Mouse (Mus musculus): ENCODE measurements around the gene Rnaseh2c.

Gene Rnaseh2c

DNA sequence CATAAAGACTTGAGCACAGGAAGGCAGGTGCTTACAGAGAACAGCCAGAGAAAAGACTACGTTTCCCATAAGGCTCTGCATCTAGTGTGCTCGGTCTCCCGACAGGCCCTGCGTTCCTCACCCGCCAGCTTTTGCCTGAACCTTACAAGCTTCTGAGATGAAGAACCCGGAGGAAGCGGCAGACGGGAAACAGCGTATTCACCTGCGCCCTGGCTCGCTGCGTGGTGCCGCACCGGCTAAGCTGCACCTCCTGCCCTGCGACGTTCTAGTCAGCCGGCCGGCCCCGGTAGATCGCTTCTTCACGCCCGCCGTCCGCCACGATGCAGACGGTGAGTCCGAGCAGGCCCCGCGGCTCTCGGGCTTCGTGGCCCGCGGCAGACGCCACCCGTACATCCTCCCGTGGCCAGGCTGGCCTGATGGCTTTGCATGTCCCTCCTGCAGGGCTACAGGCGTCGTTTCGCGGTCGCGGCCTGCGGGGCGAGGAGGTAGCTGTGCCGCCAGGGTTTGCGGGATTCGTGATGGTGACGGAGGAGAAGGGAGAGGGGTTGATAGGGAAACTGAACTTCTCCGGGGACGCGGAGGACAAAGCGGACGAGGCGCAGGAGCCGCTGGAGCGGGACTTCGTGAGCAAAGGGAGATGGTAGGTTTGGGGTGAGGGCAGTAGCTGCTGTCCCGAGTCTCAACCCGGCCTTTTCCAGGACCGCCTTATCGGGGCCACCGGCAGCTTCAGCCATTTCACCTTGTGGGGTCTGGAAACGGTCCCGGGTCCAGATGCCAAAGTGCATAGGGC, at the start of gene Rnaseh2c:
Rnaseh2c (plus strand) TSS at position 122 of the 790 bp plus-strand sequence.
- DNase-seq (ENCODE audit: low spot score in 2 of 2) = peak; percentile 65 to 77

DNA sequence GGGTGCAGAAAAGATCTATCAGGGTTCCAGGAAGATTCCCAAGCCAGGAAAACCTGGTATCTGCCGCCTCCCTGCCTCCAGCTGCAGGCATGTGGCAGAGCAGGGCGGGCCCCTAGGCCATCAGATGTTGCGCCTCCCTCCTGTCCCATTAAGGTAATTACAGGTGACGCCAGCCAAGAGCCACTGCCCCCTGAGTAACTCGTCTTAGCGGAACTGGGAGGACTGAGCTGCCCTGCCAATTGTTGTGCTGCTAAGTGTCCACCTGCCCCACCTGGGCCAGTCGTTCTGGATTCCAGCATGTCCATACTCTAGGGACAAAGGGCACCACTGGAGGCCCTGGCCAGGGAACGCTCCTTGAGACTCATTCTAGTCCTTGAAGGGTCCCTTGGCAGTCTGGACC, 47.9 kb upstream of the Rnaseh2c start:
- no peak for DNase-seq (ENCODE audit: low spot score in 2 of 2)

DNA sequence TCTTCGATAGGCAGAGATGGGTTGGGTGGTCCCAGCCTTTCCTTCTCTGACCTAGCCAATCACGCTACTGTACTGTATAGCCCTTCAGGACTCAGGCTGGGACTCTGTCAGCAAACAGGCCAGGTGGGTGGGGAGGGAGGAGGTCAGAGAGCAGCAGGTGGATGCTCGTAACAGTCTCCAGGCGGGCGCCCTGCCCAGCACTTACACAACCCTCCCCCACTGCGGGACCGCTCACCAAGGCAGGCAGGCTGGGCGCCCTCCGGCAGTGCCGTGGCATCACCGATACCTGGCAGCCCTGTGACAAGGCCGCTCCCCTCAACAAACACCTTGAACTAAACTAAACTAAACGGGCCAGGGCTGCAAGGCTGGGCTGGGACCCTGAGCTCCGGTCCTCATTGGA, 47.5 kb upstream of the Rnaseh2c start:
- DNase-seq (ENCODE audit: low spot score in 2 of 2) = no peak

DNA sequence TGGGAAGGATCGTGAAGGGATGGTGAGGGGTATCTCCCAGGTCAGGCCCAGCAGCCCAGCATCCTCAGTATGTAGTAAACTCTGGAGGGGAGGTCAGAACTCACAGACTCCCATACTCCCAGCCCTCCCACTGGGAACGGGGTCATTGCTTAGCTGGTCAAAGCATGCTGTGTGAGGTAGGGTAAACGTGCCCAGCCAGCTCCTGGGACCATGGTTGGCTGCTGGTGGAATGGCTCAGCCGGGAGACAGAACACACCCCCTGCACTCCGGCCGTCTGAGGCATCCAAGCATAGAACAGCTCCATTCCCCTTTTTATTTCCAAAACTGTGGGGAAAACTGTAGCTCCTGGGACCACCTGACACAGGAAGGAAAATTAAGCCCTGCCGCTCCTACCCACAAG, 43.5 kb upstream of the Rnaseh2c start:
- DNase-seq (ENCODE audit: low spot score in 2 of 2) = no peak

DNA sequence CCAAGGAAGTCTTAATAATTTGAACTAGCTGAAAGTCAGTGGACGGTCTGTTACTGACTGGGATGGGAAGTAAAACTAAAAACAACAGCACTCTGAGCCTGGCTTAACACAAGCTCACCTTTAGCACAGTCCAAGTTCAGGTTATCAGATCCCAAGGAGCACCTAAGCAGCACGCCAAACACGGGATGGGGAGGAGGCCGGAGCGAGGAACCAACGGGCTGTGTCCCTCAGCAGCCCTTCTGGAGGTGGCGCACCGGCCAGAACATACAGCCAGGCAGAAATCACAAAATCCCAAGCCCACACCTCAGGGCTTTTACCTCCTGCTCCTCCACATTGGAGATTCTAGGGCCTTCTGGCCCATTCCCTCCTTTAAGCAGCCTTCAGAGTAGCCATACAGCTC, 42.9 kb upstream of the Rnaseh2c start:
- DNase-seq (ENCODE audit: low spot score in 2 of 2) = no peak

DNA sequence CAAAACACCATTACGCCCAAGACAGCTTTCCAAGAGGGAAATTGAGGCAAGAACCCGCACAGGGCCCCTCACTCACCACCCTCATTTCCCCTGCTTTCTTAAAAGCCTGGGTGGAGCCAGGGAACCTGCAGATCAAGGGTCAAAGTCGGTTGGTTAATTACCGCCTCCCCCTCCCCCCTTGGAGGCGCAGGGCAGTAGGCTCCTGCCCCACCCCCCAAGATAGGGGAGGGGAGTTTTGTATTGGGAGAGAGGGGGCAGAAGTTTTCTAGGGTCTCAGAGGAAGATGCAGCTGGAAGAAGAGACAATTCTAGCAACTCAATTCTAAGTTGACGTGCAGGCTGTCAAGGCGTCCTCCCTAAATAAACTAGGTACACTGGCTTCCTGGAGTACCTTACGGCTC, 42.4 kb upstream of the Rnaseh2c start:
- no peak for DNase-seq (ENCODE audit: low spot score in 2 of 2)

DNA sequence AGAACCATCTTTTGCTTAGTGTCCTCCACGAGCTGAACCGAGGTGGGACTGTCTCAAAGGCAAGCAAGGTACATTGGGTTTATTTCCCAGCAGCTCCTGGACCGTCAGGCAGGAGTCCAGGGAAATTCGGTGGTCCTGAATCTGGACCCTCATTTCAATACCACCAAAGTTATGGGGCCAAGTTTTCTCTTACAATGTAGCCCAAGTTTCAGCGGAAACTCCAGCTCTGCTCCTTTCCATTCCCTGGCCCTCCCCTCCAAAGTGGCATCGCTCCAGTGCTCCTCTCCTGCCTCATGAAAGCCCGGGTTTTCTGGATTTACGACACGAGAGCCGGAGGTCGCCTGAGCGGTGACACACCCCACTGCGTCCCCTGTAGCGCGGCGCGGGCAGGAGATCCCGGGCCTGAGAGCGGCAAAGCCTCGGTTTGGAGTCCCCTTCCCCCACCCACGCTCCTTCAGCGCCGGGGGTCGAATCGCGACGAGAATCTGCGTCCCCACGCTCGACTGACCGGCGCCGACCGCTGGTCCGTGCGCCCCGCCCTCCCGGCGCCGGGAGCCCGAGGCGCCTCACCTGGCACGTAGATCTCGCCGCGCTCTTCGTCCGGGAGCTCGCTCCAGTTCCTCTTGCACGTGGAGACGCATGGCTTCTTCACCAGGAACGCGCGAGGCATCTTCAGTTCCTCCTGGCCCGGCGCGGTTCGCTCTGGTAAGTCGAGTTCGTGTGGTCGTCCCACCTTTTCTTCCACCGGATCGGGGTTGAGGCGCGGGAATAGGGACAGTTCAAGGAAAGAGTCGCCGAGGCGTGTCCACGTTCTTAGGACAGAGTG, 41.8 kb upstream of the Rnaseh2c start:
- no peak for DNase-seq (ENCODE audit: low spot score in 2 of 2)

DNA sequence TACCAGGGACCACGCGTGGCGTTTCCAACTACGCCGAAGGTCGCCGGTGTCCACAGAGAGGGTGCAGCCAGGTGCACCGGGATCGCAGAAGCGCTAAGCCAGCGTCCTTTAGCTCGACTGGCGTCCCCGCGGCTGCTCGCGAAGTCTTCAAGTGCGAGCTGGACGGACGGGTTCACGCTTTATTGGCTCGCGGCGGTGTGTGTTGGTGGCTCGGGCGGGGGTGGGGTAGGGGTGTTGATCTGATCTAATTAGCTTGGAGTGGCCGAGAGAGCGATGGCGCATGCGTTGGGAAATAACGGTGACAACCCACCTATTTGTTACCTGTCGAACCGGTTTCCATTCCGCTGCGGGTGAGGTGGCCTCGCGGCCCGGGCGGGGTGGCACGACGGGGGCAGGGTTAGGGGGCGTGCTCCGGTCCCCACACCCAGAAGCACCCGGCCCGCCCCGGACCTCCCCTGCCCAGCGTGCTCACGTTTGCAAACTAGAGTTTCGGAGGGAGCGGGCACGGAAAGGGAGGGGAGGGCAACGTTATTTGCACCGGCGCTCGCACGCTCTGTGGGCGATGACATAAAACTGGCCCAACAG, 41.1 kb upstream of the Rnaseh2c start, which contains the start of gene Ovol1:
Ovol1 (minus strand) TSS at position 190 of the 585 bp plus-strand sequence.
- no peak for DNase-seq (ENCODE audit: low spot score in 2 of 2)

DNA sequence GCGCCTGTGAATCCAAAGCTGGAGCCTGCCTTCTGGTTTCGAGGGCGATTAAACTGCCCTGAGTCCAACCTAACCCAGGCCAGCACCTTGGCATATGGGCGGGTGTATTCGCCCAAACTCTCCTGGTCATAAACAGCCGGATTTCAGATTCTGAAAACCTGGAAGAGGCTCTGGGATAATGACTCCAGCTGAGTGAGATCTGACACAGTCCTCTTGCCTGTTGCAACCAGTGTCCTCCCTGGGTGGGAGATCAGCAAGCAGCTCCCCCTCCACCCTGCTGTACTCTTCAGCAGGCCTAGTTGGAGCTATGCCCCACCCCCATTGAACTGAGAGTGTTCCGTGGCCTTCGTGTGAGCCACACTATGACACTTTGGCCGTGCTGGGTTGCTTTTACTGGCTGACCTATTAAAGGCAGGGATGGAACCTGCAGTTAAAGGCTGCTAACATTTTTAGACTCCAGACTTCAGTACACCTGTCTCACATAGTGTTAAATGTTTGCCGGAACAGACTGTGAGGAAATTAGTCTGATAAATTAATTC, 40.4 kb upstream of the Rnaseh2c start:
- no peak for DNase-seq (ENCODE audit: low spot score in 2 of 2)

DNA sequence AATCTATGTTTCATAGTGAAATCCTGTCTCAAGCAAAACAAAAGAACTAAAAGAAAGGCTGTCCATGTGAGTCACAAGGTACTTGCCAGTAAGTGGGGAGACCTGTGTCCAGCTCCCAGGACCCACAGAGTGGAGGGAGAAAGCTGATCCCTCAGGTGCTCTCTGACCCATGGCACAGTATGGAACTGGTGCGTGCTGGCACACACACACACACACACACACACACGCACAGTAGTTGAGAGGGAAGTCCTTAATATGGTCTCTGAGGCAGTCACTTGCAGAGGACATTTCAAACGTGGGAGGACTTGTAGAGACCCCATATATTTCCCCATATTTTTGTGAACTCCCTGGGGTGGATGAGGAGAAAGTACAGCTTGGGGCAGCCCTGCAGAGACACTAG, 39.8 kb upstream of the Rnaseh2c start:
- no peak for DNase-seq (ENCODE audit: low spot score in 2 of 2)

DNA sequence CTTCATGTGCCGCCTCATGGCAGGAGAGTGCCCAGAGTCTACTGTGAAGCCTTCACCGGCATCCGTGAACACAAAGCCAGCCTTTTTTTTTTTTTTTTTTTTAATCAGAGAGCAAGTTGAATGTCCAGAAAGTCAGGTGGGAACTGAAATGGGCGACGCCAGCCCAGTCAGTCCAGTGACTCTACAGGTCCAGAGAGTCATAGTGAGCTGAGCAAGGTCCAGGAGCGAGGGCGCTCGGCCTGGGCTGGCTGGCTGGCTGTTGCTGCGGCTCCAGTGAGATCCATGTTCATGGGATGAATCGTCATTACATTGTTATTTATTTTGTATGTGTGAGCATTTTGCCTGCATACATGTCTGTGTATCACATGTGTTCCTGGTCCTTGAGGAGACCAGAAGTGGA, 38.9 kb upstream of the Rnaseh2c start:
- DNase-seq (ENCODE audit: low spot score in 2 of 2) = no peak

DNA sequence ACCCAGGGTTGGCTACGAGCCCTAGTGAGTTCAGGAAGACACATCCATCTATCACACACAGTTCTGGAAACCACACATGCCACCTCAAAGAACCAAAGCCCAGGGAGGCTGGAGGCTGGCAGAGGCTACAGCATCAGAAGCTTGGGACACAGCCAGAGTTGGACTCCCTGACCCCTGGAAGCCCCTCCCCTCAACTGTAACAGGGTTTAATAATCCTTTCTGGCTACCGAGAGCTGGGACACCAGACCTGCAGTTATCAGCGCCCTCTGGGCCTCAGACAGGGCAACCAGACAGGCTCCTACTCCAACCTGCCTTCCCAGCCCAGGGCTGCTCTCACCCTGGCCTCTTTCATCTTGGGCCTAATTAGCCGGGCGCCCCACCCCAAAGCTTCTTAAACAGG, 35.4 kb upstream of the Rnaseh2c start:
- DNase-seq (ENCODE audit: low spot score in 2 of 2) = no peak

DNA sequence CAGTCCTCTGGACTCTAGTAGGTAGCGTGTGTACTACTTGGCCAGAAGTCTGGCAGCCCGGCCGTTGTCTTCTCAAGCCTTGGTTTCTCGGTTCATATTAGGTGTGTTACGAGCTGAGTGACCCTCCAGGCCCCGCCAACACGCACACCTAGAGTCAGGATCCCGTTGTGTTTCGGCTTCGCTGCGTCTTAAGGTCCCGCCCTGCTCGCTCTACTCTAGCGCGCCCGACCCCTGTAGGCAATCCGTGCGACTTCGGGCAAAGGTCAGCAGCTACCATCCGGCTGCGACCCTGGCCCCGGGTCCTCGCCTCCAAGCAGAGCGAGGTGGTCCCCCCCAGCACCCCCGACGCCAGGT, 34.5 kb upstream of the Rnaseh2c start:
- no peak for DNase-seq (ENCODE audit: low spot score in 2 of 2)

DNA sequence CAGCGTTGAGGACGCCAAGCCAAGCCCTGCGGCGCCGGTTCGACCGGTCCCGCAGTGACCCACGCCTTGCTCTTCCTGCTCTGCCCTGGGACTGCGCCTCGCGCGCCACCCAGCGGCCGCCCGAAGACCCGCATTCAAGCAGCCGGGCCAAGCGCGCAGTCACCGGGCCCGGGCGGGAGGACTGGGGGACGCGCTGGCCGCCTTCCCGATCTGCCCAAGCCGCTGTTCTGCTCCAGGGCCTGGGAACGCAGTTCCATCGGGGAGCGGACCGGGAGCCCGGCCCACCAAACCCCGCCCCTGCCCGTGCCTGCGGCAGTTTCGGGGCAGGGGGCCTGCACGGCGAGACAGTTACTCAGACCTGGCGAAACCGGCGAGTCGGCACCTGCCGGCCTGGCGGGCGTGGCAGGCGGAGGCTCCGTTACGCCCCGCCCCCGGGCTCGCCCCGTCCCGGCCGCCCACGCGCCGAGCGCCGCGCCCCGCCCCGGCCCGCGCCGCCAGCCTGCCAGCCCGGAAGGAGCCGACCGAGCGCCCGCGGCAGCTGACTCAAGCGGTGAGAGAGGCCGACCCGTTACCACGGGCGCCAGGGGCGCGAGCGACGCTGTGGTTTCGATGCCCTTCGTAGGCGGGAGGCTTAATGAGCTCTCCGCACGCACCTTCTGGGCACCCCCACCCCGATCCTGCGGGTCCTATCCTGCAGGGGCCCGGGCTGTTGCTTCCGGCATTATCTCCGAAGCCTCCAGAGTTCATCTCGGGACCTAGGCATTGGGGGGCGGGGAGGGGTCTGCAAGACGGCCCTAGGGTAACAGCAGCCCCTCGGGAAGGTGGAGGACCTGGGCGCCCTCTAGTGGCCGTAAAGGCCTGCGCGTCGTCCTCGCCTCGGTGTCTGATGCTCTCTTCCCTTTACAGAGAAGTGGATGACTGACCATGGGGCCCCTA, 33.9 kb upstream of the Rnaseh2c start, which contains the start of gene Ap5b1:
Ap5b1 (plus strand) TSS at position 492 of the 936 bp plus-strand sequence.
- DNase-seq (ENCODE audit: low spot score in 2 of 2) = peak; percentile 71 to 84

DNA sequence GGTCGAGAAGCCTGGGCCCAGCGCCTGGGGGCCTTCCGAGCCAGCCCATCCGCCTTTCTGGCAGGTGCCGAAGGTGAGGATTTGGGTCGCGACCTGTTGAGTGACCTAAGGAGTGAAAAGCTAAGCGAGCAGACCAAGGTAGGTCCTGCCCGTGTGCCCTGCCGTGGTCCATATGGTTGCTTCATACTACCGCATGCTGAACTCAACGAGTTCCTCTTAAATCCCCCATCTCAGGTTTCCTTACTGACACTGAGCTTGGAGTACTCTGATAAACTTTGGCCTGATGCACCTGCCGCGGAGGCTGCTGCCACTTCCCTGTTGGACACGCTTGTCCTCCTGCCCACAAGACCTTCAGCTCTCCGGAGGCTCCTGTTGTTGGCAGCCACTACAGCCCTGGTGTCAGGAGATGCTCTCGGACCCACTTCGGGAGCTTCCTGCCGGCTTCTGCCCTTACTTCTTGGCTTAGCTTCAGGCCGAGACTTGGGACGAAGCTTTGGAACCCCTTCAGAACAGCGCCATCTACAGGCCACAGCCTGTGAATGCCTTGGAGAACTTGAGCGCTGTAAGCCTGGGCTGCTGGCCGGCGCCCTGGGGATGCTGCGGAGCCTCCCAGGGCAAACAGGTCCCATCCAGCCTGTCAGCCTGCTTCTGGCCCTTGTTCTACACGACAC, 33.1 kb upstream of the Rnaseh2c start:
- peak; percentile 48 to 67 for DNase-seq (ENCODE audit: low spot score in 2 of 2)

DNA sequence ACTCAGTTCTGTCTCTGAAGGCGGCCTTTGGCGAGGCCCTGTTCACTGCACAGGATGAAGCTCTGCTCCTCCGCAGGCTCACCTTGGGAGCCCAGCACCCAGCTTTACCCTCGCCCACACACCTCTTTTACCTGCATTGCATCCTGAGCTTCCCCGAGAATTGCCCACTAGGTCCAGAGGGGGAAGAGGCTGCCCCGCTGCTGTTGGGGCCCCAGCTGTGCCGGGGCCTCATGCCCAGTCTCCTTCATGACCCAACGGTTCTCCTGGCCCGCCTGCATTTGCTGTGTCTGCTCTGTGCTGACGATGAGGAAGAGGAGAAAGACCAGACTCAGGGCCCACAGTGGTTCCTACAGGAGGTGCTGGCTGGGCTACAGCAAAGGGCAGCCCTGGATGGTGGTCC, 32.2 kb upstream of the Rnaseh2c start:
- no peak for DNase-seq (ENCODE audit: low spot score in 2 of 2)

DNA sequence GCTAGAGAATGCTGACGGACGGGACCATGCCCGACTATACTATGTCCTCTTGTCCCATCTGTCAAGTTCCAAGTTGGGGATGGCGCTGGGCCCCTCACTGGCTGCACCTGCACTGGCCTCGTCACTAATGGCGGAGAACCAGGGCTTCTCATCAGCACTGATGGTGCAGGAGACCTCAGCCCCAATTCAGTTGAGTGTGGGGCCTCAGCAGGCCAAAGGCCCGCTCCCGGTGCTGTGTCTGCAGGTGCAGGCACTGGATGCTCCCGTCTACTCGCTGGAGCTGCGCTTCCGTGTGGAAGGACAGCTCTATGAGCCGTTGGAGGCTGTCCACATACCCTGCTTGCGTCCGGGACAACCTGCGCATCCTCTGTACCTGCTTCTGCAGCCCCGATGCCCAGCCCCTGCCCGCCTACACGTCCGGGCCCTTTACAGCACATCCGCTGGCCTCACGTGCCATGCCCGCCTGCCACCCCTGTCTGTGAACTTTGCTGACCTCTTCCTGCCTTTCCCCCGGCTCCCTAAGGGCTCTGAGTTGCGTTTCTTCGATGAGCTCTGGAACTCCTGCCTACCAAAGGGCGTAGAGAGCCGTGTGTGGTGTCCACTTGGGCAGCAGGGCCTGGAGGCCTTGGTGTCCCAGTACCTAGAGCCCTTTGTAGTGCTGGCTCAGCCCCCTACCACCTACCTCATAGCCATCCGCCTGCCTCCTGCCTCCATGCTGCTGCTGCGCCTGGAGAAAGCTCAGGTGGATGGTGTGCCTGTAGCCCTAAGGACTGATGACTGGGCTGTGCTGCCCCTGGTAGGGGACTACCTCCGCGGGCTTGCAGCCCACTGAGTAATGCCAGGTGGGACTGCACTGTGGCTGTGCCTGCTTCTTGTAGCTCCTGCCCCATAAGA, 31.1 kb upstream of the Rnaseh2c start:
- no peak for DNase-seq (ENCODE audit: low spot score in 2 of 2)

DNA sequence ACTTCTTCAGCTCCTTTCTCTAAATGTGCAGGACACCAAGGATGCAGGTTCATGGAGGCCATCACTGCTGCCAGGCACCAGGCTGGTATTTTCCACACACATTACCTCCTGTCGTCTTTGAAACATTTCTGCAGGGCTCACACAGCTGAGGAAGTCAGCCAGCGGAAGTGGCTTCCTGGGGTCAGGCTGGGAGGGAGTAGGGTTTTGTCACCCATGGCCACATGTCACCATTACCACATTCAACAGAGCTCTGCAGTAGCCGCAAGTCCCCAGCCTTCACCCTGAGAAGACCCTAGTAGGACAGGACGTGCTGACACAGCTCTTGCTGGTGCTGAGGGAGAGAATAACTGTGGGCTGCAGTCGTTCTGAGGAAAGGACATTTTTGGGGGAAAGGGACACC, 29.8 kb upstream of the Rnaseh2c start:
- no peak for DNase-seq (ENCODE audit: low spot score in 2 of 2)

DNA sequence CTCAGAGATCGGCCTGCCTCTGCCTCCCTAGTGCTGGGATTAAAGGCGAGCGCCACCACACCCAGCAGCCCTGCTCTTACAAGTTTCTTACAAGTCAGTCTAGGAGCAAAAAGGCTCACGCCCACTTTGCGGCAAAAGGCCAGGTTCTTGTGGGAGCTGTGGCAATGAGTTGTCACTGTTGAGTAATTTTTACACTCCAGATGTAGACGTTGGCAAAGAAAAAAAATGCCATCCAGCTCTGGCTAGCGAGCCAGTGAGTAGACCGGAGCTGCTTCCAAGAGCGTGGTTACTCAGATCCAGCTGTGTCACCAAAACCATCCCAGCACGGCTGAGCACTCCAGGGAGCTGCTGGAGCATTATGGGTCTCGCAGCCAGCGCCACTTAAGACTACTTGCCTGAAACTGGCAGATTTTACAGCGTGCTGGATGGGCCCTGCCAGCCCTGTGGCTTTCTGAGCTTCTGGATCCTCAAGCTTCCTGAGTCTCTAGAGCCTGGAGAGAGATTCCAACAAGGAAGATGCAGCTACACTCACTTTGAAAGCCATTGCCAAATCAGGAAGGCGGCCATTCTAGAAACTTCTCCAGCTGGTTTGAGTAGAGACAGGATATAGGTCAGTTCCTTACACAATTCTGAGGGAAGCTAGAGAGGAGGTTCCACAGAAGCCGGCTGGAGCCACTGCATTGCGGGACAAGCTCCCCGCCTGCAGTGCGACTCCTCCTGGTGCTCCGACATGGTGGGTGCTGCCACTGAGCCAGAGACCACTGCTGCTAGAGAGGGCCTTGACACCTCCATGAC, 29.1 kb upstream of the Rnaseh2c start:
- DNase-seq (ENCODE audit: low spot score in 2 of 2) = peak; percentile 40 to 42

Data from frontal cortex, postnatal 14 days (tissue).